Mouse (Mus musculus): ENCODE data around the gene Ptprt.

Ptprt gene

DNA sequence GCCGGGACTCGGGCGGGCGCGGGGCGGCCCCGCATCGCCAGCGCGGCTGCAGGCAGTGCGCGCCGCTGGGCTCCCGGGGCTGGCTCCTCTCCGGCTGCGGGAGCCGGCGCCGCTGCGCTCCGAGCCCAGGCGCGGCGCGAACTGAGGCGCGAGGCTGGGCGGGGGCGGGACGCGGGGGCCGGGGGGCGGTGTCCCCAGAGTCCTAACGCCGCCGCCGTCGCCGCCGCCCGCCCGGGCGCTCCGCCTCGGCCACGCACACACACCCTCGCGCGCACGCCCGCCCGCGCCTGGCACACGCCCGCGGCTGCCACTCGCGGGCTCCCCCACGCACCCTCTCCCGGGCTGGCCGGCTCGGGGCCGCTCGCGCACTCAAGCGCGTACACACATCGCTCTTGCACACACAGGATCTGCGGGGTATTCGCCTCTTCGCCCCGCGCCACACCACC lies at the start of gene Ptprt:
TSS of gene Ptprt (minus strand) at position 207 of the 446 bp plus-strand sequence.
- DNase-seq (ENCODE audit: low read depth, low spot score) = no peak

DNA sequence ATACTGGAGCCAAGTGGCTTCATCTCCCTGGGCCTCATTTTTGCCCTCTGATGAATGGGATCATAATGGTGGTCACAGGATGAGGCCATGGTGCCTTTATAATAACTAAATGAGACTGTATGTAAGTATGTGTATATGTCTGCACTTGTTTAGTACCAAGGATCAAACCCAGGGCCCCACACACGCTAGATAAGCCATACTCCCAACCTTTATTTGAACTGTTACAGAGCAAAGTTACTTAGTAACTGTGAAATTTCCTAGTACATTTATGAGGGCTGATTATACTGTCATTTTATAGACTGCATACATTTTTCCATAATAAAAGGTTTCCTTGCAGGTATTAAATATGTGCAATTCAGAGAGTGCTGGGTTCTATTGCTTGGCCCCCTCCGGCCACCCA lies 49.5 kb upstream of the Ptprt start:
- no peak for DNase-seq (ENCODE audit: low read depth, low spot score)

DNA sequence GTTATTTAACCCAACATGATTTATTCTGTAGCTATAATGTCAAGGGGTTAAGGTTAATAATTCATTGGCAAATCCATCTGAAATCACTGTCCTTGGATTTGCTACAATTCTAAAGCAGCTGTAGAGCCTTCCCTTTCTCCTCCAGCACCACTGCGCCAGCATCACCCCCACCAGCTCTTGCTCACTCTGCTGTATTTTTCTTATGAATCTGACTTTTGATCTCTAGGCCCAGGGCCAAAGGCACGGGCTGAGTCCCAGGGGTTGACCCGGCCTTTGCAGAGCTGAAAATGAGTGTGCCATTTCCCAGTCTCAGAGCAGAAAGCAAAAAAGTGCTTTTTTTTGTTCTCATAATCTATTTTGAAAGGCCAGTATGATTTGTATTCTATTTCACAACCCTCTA lies 38.7 kb upstream of the Ptprt start:
- no peak for DNase-seq (ENCODE audit: low read depth, low spot score)

DNA sequence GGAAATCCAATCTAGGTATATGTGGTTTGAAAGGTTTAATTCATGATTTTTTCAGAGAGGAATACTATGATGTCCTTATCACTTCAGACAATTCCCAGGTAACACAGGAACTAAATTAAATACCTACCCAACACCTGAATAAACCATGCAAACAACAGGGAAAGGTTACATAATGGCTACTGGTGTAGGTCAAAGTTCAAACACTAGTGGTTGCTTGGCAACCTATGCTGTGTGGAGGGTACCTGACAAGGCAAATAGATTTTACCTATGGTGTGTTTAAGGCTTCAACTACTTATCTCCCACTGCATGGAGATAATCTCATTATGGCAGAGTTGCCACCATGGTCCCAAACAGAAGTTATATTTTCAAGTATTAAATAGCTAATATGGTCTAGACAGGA lies 38.1 kb upstream of the Ptprt start:
- DNase-seq (ENCODE audit: low read depth, low spot score) = no peak

DNA sequence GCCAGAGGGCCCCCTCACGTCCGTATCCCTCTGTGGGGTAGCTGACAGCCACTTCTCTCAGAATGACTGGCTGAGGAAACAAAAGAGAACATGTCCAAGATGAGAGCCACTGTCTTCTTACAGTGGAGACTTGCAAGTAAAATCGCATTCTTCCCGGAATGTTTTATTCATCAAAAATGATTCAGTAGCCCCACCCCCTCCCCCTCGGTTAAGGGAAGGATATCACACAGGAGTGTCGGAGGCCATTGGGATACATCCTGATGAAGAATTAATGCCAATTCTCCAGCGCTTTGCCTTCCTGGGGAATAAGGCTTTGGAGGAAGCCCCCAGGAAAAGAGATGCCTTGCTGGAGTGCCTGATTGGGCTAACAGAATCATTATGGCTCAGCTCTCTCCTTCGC lies 37.1 kb upstream of the Ptprt start:
- no peak for DNase-seq (ENCODE audit: low read depth, low spot score)

DNA sequence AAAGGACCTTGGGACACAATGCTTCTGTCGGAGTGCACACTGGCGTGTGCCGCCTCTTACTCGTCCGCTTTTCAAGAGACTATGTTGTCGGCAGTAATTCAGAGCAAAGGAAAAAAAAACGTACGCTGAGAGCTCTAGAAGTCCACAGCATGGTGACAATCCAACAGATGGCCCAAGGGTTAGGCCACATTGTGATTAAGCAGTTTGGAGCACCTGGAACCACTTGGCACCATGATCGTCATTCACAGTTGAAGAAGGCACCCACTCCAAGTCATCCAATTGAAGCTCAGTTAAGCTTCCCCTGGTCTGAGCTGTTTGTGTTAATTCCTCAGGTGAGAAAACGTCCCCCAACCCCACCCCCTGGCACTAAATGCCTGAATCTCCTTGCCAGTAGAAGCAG lies 36.2 kb upstream of the Ptprt start:
- DNase-seq (ENCODE audit: low read depth, low spot score) = no peak

DNA sequence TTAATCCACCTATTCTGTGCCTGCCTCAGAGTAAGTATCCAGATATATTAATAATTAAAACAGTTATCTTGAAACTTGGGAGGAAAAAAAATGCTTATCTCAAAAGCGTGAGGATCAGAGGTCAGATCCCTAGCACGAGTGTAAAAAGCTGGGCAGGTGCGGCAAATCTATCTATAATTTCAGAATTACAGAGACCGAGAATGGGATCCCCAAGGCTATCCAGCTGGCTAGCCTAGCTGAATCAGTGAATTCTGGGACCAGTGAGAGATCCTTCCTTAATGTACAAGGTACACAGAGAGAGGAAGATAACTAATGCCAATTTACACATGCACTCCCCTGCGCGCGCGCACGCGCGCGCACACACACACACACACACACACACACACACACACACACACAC lies 31.2 kb upstream of the Ptprt start:
- no peak for DNase-seq (ENCODE audit: low read depth, low spot score)

DNA sequence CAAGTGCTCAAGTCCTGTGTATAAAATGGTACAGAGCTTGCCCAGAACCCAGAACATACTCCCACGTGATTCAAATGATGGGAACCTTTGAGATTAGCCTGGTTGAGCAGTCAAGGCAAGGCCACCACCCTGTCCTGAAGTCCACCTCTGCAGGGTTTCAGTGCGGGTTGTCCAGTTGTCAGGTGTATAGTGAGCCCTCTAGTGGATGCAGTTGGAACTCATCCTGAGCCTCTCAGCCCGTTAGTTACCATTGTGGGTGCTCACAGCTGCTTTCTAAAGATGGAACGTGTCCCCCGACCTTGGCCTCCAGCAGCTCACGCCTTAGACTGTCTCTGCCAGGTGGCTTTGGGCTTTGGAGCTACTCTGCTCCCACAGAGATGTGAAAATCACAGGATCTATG lies 21.7 kb upstream of the Ptprt start:
- DNase-seq (ENCODE audit: low read depth, low spot score) = peak; percentile 18

DNA sequence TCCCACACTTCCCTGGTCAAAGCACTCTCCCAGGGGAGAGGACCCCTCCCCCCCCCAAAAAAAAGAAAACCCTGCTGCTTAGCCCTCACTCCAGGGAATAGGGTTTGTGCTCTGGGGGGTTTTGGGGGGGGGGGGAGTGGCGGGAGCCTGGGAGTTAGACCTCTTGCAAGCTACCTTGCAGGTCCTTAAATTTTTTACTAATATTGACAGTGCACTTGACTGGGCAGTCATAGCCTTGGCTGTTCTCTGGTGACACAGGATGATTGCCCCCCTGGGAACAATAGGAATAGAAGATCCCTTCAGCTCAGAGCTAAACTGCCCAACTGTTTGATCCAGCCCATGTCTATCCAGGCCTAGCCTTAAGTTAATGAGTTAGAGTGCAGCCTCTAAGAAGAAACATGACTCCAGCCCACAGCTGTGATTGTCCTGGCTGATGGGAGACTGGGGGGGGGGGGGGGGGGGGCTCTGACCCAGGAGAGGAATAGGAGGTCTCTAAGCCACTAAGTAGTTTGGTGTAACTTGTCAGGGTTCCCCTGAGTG lies 1.6 kb upstream of the Ptprt start:
- DNase-seq (ENCODE audit: low read depth, low spot score) = no peak

DNA sequence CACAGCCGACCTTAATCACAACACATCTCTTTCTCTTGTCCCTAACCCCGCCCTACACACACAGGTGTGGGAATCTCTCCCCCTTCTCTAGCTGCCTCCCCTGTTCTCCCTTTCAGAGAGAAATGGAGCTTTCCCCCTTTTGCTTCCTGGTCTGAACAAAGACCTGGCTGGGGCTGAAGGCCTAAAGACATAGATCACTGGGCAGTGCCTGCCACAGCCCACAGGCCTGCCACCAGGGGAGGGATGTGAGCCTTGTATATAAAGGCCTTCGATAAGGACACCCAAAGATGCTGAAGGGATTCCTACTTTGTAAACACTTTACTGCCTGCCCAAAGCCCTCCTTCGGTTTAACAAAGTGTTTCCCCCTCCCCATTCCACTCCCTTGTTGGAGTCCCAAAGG lies 786 bp upstream of the Ptprt start:
- no peak for DNase-seq (ENCODE audit: low read depth, low spot score)

DNA sequence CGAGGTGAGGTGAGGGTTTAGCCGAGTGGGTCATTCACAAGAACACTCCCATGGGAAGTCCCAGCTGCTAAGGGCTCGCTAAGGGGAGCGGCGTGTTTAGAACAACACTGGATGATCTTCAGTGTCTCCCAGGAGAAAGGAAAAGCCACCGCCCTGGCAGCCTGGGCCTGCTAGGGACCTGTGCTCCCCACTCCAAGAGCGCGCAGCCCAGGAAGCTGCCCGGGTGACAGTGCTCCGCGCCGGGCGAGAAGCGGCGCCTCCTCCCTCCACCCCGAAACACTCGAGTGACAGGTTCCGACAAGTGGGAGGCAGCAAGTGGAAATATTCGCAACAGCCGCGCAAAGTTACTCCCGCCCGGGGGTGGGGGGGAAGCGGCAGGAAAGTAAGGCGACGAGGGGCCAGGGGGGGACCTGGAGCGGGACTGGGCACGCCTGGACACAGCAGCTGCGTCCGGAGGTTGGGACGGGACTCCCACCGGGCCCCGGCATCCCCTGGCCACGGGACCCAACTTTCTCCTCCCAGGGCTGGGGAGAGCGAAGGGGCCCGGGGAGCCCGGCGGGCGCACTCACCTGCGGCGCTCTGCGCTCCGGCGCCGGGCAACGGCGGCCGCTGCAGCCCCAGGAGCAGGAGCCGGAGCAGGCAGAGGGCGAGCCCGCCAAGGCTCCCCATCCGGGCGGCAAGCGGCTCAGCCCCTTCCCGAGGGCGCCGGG lies 561 bp downstream of the Ptprt start:
- no peak for DNase-seq (ENCODE audit: low read depth, low spot score)

DNA sequence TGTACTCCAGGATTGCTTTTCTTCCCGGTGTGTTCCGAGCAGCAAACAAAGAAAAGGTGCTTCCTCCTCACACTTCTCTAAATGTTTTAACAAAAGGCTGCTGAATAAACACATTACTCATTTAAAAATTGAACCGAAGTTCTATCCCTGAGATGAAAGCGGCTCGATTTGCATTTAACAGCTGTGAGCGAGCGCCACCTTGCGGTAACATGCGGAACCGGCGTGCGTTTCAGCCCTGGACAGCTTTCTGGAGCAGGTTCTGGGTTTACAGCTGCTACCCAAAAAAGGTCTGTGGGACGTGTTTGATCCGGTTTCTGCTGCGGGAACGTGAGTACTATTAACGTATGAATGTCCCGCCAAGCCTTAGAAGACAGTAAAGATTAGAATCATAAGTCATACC lies 1.9 kb downstream of the Ptprt start:
- DNase-seq (ENCODE audit: low read depth, low spot score) = peak; percentile 53

DNA sequence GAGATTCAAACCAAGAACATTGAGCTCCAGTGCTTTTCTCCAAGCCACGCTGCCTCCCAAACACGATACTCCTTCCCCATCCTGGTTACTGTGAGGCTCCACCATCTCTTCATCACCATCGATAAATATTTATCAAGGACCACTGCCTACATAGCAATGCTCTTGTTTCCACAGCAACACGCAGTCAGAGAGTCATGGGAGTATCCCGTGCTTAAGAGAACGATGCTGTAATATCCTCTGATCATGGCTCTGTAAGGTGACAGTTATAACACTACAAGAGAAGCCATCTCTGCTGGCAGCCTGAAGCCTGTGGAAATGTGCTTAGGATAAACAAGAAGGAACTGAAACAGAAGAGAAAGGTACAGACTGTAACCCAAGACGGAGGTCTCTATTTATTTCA lies 3.4 kb downstream of the Ptprt start:
- DNase-seq (ENCODE audit: low read depth, low spot score) = no peak

DNA sequence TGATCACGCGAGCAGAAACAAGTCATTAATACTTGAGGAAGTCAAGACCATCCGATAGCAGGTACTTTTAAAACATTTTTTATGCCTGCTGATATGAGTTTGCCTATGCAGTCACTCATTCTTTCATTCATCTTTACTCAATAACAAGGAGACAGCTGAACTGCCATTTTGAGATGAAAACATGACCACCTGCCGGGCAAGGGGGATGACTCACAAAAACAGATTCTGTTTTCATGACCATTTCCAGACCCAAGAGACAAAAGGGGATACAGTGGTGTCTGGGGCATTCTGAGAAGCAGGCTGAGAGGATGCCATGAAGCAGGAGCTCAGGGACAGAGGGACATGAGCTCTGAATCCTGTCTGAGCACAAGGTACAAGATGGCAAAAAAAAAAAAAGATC lies 6.5 kb downstream of the Ptprt start:
- DNase-seq (ENCODE audit: low read depth, low spot score) = no peak

DNA sequence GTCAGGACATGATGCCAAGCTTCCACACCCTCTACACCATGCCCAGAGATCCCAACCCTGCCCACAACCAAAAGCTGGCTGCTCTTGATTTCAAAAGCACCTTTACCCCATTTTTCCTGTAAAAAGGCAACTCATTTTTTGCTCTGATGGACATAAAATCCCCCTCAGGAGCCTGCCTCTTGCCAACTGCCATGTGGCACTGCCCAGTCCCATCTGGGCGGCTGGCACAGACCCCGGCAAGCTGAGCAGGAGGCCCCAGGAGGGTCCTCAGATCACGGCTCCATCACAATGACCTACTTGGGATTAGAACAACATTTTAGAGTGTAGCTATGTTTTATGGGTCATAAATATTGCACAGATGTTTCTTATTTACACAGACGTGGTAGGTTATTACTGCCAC lies 22.3 kb downstream of the Ptprt start:
- DNase-seq (ENCODE audit: low read depth, low spot score) = no peak

DNA sequence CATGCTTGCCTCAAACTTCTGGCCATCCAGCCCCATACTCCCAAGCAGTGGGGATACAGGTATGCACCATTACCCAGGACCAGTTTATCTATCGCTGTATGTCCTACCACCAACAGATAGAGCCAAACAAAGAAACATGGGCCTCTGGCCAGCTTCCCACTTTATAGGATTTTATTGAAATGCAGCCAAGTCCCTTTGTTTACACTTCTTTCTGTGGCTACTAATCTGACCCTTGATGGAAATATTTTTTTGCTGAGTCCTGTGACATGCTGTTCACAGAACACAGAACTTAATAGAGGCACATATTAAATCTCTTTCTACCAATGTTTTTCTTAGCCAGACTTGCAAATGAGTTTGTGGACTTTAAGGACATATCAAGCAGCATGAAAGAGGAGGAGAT lies 23.4 kb downstream of the Ptprt start:
- DNase-seq (ENCODE audit: low read depth, low spot score) = no peak

DNA sequence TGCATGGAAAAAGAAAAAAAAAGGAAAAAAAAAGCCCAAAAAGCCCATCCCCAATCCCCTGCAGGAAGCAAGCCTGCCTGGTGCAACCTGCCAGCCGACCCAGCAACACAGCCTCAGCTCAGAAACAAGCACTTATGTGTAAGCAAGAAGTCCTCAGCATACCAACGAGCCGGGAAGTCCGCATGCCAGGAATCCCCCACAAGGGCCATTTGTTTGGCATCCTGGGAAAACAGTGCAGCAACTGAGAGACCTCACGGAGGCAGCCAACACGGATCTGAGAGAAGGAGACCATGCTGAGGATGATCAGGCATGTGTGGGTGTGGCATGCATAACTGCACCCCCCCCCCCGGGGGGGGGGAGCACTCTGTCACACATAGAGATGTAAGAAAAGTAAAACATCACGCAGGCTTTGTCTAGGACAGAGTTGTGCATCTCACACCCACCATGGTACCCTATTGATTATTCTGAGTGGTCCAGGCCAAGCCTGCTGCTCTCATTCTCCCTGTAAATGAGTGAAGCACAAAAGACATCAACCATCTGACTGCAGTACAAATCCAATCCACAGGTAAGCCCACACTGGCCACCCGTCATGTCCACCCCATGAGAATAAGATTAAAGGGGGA lies 24.4 kb downstream of the Ptprt start:
- no peak for DNase-seq (ENCODE audit: low read depth, low spot score)

DNA sequence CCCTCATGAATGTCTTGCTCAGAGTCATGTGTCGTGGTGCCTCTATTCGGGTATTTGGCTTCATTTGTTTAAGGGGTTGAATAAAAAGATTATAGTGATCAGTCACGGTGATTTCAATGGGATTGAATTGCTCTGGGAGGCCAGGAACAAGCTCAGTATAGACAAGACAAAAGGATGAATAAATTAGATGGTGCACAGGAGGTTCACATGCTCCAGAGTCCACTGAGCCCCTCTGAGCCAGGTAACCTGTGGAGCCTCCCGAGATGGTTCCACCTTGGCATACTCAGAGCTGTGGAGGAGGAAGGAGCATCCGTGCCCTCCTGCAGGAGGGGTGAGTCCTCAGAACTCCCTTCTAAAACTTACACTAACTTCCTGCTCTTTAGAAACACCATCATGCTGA lies 26.0 kb downstream of the Ptprt start:
- DNase-seq (ENCODE audit: low read depth, low spot score) = no peak

DNA sequence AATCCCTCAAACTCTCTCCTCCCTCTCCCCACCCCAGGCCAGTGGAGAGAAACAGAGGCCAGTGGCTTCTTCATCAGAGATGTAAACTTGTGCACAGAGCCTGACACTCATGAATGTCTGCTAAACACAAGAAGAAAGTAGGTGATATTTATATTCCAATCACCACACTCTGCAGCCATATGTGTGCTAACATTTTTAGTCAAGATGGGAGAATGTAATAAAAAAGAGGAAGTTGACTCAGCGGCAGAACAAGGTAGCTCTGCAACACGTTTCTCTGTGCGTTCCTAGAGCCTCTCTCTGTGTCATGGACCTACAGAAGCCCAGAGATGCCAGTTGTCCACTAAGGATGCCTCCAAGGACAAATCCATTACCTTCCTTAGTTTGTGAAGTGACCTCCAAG lies 34.9 kb downstream of the Ptprt start:
- no peak for DNase-seq (ENCODE audit: low read depth, low spot score)

DNA sequence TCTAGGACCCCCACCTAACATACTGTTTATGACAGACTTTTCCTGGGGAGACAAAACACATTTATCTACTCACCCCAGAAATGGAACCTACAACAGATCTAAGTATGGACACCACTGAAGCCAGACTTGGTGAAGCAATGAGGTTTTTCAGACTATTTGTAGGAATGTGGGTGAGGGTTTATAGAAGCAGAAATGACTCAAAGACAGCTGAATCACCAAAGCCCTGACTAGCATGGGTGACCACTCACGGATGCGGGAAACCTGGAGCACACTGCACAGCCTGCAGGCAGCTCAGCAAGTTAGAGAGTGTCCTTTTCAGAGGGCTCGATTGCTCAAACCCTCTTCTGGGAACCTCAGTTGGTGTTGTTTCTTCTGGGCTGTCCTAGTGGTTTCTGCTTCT lies 36.2 kb downstream of the Ptprt start:
- no peak for DNase-seq (ENCODE audit: low read depth, low spot score)

DNA sequence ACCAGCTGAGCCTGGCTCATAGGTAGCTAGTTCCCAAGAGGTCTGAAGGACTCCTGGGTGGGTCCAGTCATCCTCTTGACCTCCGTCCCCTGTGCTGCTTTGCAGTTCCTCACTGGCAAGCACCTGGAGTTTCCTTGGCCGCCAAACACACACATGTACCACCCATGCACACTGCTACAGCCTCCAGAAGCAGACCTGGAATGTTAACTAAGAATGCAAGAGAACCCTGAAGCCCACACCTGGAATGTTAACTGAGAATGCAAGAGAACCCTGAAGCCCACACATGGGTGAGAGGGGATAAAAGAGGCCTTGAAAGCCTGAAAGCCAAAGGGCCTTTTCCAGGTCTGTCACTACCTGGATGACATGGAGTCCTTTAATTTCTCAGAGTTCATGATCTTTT lies 46.7 kb downstream of the Ptprt start:
- DNase-seq (ENCODE audit: low read depth, low spot score) = no peak

DNA sequence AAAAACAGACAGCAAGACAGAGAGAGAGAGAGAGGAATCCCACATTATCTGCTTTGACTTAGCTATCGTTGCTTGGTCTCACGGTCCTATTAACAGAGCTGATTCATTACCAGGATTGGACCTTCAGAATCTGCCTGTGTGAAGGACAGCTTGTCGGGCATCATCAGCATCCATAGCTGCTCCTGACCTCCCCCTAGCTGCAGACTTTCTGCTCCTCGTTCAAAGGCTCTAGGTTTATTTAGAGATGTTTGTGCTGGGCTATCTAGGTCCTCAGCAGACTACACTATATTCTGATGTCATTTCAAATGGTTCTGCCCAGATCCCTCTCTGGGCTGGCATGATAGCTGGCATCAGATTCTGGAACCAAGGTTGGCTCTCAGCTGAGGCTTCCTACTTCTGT lies 47.5 kb downstream of the Ptprt start:
- DNase-seq (ENCODE audit: low read depth, low spot score) = no peak

DNA sequence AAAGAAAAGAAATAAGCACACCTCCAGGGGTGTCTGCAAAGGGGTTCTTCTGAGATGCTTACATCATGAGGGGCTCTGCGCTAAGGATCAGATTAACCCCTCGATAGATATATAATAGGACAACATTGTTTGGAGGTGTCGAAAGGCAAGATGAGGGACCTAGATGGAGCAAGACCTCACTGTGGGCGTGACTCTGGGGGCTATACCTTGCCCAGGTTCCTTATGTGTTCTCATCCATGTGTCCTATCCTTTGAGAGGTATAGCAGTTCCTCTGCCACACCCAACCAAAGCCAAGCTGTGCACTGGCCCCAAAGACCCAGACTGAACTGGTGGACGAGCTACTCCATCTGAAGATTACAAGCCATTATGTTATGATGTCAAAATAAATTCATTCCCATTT lies 58.2 kb downstream of the Ptprt start:
- no peak for DNase-seq (ENCODE audit: low read depth, low spot score)

Measured in CD4-positive, CD25-positive, alpha-beta regulatory T cell, adult 2 months (primary cell).